Mouse (Mus musculus) embryonic fibroblast, embryonic 13.5 days (primary cell): ENCODE data around the gene Ercc5.

Source experiments
- CTCF ChIP-seq: IDR thresholded peaks from 2 replicates; pipeline ENCODE4 v1.5.1; 2011; ENCODE audit warnings: mild to moderate bottlenecking, control low read depth, low read length, moderate library complexity, borderline replicate concordance; ENCODE audit not compliant: insufficient read depth
- POLR2A ChIP-seq: IDR thresholded peaks from 2 replicates; pipeline ENCODE4 v1.6.1; 2011; ENCODE audit warnings: low read depth, mild to moderate bottlenecking, control low read depth, low read length, moderate library complexity

GRCm38 (mm10) chr1:44129929-44130581 lies 17.5 kb upstream of the Ercc5 start:
- TF ChIP-seq CTCF (no peak), POLR2A (no peak)
